7 mouse cellular contexts compared by ENCODE assay signal in the genomic region with DNA sequence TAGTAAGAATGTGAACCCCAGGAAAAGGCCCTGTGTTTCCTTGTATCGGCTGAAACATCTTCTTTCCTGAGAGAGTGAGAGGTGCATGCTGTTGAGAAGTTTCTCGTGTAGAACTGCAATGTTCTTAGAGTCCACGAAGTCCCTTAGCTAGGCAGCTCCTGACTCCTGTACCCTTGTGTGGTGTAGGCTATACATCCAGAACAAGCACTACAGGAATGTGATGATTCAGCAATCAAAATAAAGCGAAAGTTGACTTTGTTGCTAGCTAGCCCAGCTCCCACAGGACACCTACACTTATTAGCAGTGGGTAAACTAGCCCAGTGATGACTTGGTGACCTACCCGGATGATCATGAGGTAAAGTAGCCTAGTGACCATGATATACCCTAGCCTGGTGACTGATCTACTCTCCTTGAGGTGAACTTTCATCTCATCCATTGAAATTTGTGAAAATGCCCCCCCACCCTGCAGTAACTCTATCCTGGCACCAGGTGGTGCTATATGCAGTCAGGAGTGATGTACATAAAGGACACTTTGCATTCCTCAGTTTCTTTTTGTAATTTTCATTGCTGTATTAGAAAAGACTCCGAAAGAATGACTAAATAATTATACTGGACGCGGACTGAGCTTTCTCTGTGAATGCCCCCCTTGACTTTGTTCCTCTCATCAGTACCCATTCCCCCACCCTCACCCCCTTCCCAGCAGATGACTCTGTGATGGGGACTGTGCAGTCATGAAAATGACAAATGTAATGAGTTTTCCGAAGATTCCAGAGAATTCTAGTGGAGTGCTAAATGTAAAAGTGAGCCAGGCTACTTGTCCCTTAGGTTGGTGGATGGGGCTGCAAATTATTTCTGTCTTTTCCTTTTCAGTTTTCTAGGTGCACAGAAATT.
A peak's percentile ranks its signal among the peaks of the same experiment; 100 is the strongest.
DNase-seq lines count a peak whose midpoint lies in the region; ATAC-seq and TF ChIP-seq lines count a peak whose summit lies in the region.

No protein-coding gene starts in this region.

- no peaks in the 10 kb centered on the region for H3K27me3 ChIP-seq in thymus, adult 2 months (ENCODE audit: control insufficient read depth, insufficient read depth, low read length)
- no peaks in the 10 kb centered on the region for H3K27me3 ChIP-seq in forebrain, embryonic 14.5 days (replicated peaks; ENCODE audit: control insufficient read depth, insufficient read depth, low read length)
- H3K27me3 ChIP-seq in neural tube, embryonic 13.5 days = no peaks in the 10 kb centered on the region

- 53% methylated on average over 9 of the region's 9 CpGs for WGBS in thymus, adult 2 months
- WGBS in forebrain, embryonic 14.5 days = 55% methylated on average over 9 of the region's 9 CpGs
- 55% methylated on average over 9 of the region's 9 CpGs for WGBS in neural tube, embryonic 13.5 days

- no peak overlapping the region for H3K4me2 ChIP-seq in forebrain, embryonic 14.5 days (ENCODE audit: low read length)
- no peak overlapping the region for H3K4me2 ChIP-seq in neural tube, embryonic 13.5 days

- H3K9ac ChIP-seq in forebrain, embryonic 14.5 days (ENCODE audit: low read length) = no peak overlapping the region
- H3K9ac ChIP-seq in neural tube, embryonic 13.5 days = no peak overlapping the region

- H3K9me3 ChIP-seq in forebrain, embryonic 14.5 days (replicated peaks; ENCODE audit: control insufficient read depth, low read length) = no peaks in the 10 kb centered on the region
- no peaks in the 10 kb centered on the region for H3K9me3 ChIP-seq in neural tube, embryonic 13.5 days

- H3K4me3 ChIP-seq in thymus, adult 2 months (ENCODE audit: control insufficient read depth, insufficient read depth, low read length) = no peak overlapping the region
- no peak overlapping the region for H3K4me3 ChIP-seq in forebrain, embryonic 14.5 days (ENCODE audit: low read depth, low read length)
- H3K4me3 ChIP-seq in neural tube, embryonic 13.5 days = no peak overlapping the region

- H3K4me1 ChIP-seq in thymus, adult 2 months (replicated peaks; ENCODE audit: control insufficient read depth, insufficient read depth, low read length) = no peaks in the 10 kb centered on the region
- H3K4me1 ChIP-seq in forebrain, embryonic 14.5 days (ENCODE audit: control insufficient read depth, insufficient read depth, low read length) = no peaks in the 10 kb centered on the region
- no peaks in the 10 kb centered on the region for H3K4me1 ChIP-seq in neural tube, embryonic 13.5 days (replicated peaks)

- TF ChIP-seq POLR2A in thymus, adult 2 months (IDR thresholded peaks at IDR 0.05; ENCODE audit: control insufficient read depth, extremely low read depth, insufficient read depth, low read length, poor library complexity) = no peak

- no peak for TF ChIP-seq CTCF in thymus, adult 2 months (IDR thresholded peaks at IDR 0.05; ENCODE audit: borderline replicate concordance, control insufficient read depth, extremely low read depth, insufficient read depth, low read length, poor library complexity)

- H3K27ac ChIP-seq in thymus, adult 2 months (ENCODE audit: control insufficient read depth, insufficient read depth, low read length) = no peak overlapping the region
- H3K27ac ChIP-seq in forebrain, embryonic 14.5 days (ENCODE audit: low read depth, low read length) = no peak overlapping the region
- H3K27ac ChIP-seq in neural tube, embryonic 13.5 days (replicated peaks) = no peak overlapping the region

- peak; percentile 47 for DNase-seq in thymus, adult 2 months
- no peak for DNase-seq in thymus, adult 18-20 months
- DNase-seq in brain, adult 2 months (ENCODE audit: low read depth, low spot score) = peak; percentile 68
- peak; percentile 74 for DNase-seq in forebrain, embryonic 14.5 days (ENCODE audit: low spot score)
- DNase-seq in kidney, adult 8-10 months = peak; percentile 11 to 49
- DNase-seq in lung, adult 18-20 months = peak; percentile 9 to 10

- no peaks in the 10 kb centered on the region for H3K36me3 ChIP-seq in thymus, adult 2 months (ENCODE audit: control insufficient read depth, insufficient read depth, low read length)
- no peaks in the 10 kb centered on the region for H3K36me3 ChIP-seq in forebrain, embryonic 14.5 days (ENCODE audit: control insufficient read depth, insufficient read depth, low read length)
- no peaks in the 10 kb centered on the region for H3K36me3 ChIP-seq in neural tube, embryonic 13.5 days

- ATAC-seq in forebrain, embryonic 14.5 days = peak; percentile 51
- ATAC-seq in neural tube, embryonic 13.5 days (ENCODE audit: low read depth) = peak; percentile 49; the same call in 1 of the 2 replicates

Comparison
In these comparisons a context has a peak if more than half of its experiments do, and no peak if none do; other contexts are left out.
1. DNase-seq: peak in thymus, adult 2 months (single experiment), brain, adult 2 months (single experiment), forebrain, embryonic 14.5 days (single experiment), kidney, adult 8-10 months (2 of 2) and lung, adult 18-20 months (2 of 2); none in thymus, adult 18-20 months (0 of 2).